Mouse (Mus musculus) heart, adult 11 months (tissue): ENCODE results near the gene Wnt9a.

Experiments
- DNase-seq: peaks from one replicate; pipeline ENCODE4 v3.0.0; 2022

Wnt9a gene

DNA sequence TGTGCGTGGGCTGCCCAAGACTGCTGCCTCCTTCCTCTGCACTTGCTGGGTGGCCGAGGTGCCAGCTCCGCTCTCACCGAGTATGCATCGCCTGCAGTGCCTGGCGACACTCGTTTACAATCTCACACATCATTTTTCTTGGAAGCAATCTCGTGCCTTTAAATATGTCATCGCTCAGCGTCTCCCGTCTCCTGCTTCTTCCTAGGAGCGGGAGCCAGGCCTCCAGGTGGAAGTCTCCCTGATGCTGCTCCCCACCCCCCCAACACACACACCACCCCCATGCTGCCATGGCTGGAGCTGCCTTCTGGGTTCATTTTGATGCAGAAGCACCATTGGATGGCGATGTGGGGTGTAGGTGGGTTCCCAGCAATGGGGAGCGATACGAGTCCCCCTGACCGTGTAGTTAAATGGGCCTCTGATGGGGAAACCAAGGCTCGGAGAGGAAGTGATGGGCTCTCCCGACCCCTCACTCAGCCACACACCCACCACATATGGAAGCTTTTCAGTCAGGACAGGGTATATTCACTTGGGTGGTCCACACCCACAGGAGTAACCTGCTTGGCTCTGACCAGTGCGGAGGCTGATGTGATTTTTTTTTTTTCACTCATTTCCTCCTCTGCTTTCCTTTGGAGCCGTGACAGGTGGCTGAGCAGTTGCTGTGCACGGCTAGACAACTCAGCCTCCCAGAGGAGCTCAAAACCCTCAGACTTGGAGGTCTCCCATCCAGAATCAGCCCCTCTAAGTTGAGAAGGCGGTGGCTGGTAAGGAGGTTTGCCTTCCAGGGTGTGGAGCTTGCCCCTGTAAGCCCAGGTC is 1.5 kb upstream of the Wnt9a start:
- DNase-seq: no peak

DNA sequence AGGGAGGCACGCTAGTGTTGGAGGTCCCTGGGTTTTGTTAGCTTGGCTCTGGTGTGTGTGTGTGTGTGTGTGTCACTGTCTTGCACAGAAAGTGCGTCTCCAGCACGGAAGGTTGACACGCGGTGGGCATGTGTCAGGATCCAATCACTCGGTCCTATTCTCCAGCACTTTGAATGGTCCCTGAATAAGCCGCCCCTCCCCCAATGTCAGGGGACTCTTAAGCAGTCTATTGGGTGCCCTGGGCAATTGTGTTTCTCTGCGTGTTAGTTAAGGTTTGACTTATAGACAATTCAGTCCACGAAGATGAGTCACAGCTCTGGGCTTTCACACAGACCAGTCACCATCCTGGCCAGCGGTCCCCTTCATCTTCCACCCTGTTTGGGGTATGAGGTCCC is 910 bp upstream of the Wnt9a start:
- DNase-seq: no peak

DNA sequence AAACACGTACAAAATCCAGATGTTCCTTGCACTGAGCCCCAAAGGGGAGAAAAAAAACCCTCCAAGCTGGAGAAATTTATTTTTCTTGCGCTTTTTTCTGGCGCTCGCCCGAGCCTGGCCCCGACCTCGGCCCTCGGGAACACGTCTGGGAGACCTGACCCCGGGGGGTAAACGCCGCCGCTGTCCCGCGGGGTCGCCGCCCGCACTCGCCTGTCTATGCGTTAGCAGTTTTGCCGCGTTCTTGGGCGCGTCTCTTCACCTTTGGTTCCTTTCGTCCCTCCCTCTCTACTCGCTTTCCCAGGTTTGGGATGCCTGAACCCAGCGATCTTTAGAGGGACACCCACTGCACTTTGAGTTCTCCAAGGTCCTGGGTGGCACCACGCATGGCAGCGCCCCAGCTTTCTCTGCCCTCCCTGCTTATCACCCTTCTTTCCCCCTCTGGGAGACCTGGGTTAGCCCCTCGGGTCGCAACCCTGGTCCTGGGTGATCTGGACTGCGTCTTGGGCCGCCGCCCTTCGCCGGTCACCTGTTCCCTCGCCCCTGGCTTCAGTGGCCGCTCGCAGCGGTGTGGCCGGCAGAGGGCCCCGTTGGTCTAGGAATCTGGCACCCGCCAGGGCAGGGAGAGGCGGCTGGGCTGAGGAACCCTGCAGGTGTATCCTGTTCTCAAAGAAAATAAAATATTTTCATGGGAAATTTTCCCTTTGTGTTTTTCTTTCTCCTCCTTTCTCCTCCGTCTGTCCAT is 865 bp downstream of the Wnt9a start:
- DNase-seq: peak; percentile 98

DNA sequence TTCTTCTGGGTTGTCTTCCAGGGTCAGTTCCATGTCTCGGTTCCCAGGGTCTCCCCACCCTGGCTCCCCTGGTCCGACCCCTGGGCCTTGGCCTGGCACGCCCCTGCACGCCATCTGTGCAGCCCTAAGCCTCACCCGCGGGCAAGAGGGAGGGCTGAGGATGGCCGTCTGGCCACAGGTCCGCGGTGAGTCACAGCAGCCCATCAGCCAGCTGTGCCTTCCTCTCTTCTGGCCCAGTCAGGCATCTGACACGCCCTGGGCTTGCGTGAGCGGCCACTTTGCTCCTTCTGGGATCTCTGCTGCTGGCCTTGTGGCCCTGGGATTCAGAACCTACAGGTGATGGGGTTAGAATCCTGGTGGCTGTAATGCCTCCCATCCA is 1.4 kb downstream of the Wnt9a start:
- DNase-seq: peak; percentile 95

DNA sequence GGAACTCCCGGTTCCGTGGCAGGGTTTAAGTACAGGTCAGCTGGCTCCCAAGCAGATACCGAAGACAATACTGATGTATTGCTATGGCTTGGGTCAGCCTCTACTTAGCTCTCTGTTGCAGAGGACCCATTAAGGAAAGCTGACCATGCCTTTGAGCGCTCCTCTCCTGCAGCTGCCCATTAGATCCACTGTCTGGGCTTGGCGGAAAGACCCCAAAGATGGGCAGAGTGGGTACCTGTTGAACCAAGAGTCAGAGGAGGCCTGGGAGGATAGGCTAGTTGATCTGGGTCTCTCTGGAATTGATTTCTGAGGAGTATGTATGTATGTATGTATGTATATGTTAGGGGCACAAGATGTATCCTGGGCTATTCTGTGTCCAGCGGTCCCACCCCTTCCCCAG is 1.9 kb downstream of the Wnt9a start:
- DNase-seq: peak; percentile 88

DNA sequence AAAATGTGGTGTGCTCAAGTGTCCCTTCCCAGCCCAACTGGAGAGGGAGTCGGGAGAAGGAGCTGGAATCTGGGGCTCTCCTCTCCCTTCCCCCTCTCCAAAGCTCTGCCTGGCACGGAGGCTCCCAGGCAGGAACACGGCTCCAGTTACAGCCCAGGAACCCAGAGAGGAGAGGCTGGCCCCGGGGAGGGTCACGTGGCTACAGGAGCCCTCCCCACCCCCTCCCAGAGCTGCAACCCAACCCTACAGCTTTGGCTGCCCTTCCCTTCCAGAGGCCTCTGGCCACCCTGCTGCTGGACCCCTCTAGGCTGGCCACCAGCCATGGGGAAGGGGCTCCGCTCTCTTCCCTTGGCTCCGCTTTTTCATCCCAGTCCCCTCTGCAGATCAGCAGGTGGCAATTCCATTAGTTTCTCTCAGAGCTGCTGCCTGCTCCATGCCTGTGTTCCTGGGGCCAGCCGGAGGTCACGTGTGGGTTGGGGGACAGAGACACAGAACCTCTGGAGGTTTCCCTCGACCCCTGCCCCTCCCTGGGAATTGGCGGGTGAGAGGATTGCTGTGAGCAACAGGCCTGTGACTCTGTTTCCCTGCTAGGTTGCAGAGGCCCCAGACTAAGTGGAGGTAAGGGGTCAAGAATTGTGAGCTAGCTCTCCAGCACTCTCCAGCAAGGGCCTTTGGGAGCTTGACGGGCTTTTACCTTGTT is 2.5 kb downstream of the Wnt9a start:
- DNase-seq: peak; percentile 98

DNA sequence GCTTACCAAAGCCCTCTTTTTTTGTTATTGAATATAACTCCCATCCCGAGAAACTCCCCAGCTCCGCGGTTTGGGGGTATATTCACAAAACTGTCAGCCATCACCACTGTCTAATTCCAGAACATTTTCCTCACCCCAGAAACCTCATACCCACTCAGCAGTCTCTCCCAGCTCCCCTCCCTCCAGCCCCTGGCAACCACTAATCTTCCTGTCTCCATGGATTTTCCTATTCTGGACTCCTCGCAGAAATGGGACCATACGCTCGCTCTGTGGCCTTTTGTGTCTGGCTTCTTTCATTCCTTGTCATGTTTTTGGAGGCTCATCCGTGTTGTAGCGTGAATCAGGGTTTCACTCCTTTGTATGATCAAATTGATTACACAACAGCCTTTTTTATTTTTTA is 3.2 kb downstream of the Wnt9a start:
- peak; percentile 95 for DNase-seq

DNA sequence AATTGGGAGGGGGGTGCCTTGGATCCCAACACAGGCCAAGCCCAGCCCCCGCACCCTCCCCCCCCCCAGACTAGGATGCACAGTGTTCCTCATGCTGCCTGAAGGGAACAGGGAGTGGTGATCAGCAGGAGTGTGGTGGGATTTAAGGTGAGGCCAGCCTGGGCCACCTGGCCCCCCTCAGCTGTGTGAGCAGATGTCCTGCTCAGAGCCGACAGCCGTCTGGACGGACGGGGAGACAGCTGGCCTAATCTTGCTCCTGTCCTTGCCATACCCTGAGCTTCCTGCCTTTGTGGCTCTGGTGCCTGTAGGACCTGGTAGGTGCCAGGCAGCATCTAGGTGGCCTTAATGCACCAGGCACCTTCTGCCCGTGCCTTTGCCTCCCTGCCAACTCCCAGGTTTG is 5.3 kb downstream of the Wnt9a start:
- no peak for DNase-seq

DNA sequence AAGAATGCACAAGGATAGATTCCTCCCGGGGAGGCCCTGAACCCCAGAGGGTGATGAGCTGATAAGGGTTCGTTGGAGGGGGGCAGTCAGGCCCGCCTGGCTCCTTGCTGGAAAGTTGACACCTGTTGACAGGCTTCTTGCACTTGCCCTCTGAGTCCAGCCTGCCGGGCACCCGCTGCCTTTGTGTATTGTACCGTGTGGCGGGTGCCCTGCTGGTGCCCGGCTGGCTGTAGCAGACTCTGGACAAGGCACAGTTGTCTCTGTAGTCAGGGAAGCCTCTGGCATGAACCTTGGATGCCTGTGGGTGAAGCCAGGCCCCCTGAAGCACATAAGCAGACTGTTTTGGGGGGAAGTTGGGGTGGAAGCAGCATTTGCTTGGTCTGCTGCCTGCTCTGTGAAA is 5.8 kb downstream of the Wnt9a start:
- peak; percentile 92 for DNase-seq

DNA sequence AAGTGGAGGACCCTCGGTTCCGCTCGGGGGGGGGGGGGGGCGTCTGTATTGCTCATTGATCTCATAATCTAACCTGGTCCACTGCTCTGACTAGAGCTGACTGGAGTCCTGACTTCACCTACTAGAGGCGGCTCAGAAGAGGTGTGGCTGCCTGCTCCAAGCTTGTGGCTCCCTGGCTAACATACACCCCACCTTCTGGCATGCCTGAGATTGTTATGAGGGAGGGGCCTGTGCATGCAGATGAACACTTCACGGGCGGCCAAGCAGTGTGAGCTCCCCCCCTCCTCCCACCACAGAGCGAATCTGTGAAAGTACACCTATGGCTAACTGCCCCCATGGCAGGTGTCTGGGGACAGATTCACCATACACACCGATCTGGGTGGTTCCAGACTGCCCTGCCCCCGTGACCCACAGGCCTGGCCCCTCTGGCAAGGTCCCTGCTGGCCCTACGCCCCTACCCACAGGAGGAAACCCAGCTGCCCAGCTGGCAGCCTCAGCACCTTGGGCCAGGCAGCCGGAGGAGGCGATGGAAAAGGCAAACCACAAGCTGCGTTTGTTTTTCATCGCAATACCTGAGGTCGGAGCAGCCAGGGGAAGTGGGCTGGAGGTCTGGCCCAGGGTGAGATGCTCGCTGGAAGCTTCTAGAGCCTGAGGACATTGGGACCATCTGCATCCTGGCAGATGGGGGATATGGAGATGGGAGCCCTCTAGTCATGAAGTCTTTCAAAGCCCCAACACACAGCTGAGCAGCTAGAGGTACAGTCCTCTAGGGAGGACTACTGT is 6.5 kb downstream of the Wnt9a start:
- peak; percentile 89 for DNase-seq

DNA sequence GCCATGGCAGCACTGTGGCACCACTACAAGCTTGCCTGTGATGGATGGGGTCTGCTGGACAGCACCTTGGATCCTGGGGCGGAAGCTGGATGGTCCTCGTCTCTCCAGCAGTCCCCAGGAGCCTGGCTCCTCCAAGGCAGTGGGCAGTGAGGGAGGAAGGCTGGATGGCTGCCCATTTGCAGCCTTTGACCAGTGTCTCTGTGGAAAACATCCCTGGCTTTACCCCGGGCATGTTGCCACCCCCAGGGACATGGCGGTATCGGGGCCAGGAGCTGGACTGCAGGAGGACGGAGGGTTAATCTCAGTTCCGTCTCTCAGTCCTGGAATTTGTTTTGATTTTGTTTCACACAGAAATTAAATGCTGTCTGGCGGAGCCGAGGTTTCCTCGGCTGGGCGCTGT is 7.2 kb downstream of the Wnt9a start:
- peak; percentile 89 for DNase-seq

DNA sequence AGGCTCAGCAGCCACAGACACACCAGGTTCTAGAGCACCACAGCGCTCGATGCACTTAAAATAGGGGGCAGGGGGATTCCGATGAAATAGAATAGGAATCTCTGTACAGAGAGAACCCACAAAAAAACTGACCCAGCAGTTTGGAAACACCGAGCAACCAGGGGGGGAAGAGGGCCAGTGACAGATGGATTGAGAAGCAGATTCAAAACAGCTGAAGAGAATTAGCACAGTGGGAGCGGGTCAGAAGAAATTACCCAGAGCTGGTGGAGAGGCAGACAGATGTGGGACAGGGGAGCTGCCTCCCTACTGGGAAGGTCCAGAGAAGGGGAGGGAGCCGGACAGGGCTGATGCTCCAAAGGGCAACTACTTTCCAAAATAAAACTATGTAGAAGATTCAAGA is 9.8 kb downstream of the Wnt9a start:
- DNase-seq: no peak

DNA sequence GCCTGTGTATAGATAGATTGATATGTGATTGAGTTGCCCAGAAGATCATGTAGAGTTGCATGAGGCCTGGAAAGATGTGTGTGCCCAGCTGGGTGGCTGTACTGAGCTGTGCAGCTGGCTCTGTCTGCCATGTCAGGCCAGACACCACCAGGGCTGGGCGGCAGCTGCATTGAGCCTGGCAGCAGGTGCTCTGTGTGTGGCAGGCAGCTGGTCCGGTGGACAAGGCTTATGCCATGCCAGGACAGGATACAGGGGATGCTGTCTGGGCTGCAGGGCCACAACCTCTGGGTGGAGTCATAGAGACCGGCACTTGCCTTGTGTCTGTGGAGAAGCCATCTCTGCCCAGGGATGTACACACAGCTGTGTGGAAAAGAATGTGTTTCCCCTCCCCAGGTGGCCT is 16.3 kb downstream of the Wnt9a start:
- DNase-seq: no peak

DNA sequence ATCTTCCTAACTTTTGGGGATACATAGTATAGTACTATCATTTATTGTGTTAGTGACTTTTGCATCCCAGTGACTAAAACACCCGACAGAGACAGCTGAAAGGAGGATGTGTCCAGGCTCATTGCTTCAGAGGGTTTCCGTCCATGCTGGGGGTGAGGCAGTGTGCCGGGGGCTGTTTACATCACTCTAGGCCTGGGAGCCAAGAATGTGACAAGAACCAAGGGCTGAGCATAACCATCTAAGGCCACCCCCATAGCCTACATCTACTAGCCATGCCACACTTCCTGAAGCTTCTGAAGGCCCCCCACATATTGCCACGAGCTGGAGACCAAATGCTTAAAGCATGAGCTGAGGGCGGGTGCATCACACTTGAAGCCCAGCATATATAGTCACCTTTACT is 18.0 kb downstream of the Wnt9a start:
- DNase-seq: no peak

DNA sequence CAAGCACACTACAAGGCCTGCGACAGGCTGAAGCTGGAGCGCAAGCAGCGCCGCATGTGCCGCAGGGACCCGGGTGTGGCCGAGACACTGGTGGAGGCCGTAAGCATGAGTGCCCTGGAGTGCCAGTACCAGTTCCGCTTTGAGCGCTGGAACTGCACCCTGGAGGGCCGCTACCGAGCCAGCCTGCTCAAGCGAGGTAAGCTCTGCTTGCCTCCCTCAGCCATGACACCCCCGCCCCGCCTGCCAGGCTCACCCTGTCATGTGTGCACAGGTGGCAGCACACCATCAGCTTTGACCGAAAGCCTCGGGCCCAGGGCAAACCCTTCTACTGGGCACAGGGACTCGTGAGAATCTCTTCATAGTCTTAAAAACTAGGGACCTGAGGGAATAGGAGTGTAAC is 20.9 kb downstream of the Wnt9a start:
- no peak for DNase-seq

DNA sequence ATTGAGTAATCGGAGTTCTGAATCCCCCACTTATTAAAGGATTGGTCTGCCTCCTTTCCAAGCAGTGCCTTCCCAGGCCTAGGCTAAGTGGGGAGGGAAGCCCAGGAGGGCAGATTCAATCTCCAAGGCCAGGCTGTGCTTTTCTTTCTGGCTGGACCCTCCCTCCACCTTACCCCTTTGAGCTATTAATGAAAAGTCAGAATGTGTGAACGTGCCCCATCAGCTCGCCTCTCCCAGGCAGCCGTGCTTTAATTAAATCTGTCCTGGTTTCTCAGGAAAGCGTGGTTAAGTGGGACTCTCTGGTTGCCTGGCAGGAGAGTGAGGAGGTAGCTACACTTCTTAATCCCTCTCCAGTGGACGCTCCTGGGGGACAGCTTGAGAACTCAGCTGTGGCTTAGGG is 22.9 kb downstream of the Wnt9a start:
- DNase-seq: no peak

DNA sequence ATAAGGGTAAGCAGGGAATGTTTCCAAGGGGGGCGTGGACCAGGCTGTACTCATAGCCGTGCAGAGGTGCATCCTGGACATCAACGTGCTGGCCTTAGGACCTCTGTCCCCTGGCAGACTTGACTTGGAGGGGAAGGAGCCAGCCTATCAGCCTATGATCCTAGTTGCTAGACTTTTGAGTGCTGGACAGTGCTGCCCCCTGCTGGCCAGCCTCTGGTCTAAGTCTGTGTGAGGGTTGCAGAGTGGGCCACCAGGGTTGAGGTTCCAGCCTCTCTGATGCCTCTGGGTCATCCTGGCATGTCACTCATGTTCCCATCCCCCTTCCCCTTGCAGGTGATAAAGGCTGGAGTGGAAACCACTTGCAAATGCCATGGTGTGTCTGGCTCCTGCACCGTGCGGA is 23.8 kb downstream of the Wnt9a start:
- DNase-seq: peak; percentile 95

DNA sequence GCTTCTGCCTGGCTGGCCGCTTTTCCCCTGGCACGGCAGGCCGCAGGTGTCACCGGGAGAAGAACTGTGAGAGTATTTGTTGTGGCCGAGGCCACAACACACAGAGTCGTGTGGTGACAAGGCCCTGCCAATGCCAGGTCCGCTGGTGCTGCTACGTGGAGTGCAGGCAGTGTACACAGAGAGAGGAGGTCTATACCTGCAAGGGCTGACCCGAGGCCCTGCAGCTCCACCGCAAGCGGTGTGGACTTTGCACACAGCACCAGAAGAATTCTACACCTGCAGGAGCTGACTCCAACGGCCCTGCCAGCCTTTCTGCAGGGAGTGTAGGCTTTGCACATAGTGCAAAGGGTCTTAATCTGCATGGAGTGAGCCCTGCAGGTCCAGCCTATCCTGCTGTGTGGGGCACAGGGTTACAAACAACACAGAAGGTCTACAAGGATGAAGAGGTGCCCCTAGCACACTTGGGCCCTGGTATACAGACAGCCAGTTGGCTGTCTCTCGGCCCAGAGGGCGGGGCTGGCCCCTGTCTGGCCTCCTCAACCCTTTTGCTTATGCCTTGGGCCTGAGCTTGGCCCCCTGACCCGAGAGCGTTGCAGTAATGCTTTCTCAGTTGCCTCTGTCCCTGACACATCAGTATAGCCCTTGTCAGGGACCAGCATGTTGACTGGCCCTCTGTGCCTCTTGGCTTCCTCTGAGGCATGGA is 24.6 kb downstream of the Wnt9a start:
- no peak for DNase-seq

DNA sequence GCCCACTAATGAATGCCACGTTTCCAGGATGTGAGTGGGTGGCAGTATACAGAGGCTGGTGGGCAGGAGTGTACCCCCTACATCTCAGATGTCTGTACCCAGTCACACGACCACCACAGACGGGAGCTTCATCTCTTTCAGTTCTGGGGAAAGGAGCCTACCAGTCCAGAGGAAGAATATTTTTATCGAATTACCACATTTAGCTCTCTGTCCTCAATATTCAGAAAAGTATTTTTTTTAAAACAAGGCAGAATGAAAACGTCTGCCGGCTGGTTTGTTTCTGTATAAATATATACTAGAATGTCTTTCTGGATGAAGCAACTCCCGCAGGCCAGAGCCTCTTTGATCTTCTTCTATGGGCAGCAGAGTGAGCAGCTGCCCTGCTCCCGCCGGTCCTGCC is 26.2 kb downstream of the Wnt9a start:
- DNase-seq: no peak

DNA sequence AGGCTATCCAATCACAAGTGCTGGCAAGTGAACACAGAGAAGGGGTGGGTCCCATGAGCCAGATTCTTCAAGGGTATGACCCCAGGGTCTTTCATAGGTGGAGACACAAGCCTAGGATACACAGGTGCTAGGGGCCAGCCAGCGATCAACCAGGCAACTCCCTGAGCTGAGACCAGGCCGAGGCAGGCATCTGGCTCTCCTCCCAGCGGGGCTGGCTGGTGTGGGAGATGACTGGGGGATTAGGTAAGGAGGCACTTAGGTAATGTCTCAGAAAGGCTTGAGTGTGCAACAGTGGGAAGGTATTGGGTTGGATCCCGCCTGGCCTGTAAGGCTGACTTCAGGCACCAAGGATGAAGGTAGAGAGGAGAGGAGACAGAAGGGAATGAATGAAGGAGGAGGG is 28.4 kb downstream of the Wnt9a start:
- no peak for DNase-seq

DNA sequence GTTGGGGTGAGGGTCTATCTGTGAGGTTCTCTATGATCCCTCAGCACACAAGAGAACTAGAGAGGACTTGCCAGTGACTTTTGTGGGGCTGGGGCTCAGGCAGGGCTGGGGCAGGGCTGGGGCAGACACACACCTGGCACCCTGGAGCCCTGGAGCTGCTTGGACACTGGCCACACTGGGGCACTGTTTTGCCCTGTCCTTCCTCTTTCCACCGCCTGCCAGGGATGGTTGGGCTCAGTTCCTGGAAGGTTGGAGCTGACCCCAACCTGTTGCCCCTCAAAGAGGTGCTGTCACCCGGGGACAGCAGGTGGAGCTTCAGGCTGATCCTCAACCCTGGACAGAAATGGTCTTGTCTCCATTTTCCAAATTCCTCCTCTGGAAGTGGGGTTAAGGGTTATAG is 29.2 kb downstream of the Wnt9a start:
- no peak for DNase-seq

DNA sequence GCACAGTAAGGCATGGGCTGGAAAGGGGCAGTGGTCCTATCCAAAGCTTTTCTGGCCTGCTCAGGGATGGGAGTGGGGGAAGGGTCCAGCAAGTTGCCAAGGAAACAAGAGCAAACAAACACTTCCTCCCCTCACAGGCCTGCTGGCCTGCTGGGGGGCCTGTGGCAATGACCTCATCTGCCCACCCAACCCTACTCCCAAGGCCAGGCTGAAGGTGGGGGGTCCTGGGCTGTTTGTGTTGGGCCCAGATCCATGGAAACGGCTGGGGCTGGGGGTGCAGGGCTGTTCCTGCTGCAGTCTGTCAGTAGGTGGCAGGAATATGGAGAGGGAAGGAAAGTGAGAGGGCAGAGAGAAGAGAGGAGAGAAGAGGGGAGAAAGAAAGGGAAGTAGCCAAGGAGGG is 29.7 kb downstream of the Wnt9a start:
- DNase-seq: no peak
